ENCODE assay signal across 10 mouse cellular contexts in the genomic region with DNA sequence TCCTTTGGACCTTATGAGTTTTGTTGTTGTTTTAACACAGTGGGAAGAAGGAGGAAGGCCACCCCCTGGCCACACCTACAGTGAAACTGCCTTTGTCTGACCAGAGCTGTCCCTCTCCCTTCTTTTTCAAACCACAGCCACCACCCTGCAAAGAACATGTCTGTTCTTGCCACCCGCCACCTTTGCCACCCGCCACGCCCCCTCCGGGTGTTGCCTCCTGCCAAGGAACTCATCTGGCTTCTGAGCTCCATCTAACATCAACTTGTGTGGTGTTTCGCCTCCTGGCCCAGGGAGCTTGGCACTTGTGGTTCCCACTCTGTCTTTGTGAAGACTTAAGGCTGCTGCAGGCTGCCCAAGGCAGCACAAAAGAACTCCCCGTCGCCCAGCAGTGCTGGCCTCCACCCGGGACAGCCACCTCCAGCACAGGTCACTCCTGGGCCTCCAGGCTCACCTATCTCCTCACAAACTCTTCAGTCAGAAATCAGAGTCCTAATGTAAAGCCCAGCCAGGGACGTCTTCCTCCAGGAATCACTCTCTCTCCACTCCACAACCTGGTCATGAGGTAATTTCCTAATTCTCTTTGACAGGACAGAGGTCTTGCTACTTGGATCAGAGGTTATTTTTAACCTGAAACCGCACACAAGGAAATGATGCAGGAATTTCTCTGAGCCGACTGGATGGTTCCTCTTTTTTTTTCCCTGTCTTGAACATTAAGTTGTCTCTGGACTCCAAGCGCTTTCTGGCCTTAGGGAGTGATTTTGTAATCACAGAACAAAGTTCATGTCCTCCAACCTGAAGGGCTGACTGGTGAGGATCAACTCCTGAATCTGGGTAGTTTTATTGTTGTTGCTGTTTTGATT. TPM values are rescaled to one million over a fixed set of nuclear protein-coding genes. Genes with fewer than 3 reads are reported as not detected.
DNase-seq lines count a peak whose midpoint lies in the region; ATAC-seq lines count a peak whose summit lies in the region.
"Had no signal": no experiment of that assay in that cellular context is flagged by ENCODE, and none has a peak within 500 bp of the region (broad histone marks: within the 10 kb centered on the region; RNA-seq: fewer than 3 reads in every experiment).

No protein-coding gene starts in this region.

- WGBS in heart, embryonic 13.5 days, result 48% methylated on average over 12 of the region's 12 CpGs

- no peak overlapping the region for H3K9ac ChIP-seq in heart, embryonic 13.5 days
- H3K9ac ChIP-seq: forebrain, embryonic 13.5 days had no signal

- peaks cover 57% of the 10 kb centered on the region for H3K4me1 ChIP-seq in heart, embryonic 13.5 days

- H3K4me3 ChIP-seq in heart, embryonic 13.5 days, result no peak overlapping the region
- H3K4me3 ChIP-seq: forebrain, embryonic 13.5 days had no signal

- DNase-seq in heart, postnatal 14 days, result no peak
- peak; percentile 50 to 66 for DNase-seq in lung, adult 18-20 months
- no peak for DNase-seq in lung, postnatal 14 days
- peak; percentile 43 for DNase-seq in urinary bladder, adult 2 months (ENCODE audit: low spot score)
- DNase-seq in right cerebral cortex, adult 2 months (ENCODE audit: low spot score in 2 of 2), result no peak
- DNase-seq in cerebellum, postnatal 14 days, result no peak
- DNase-seq: left cerebral cortex, postnatal 4 days had no signal

- H3K4me2 ChIP-seq in heart, embryonic 13.5 days, result no peak overlapping the region
- H3K4me2 ChIP-seq: forebrain, embryonic 13.5 days had no signal

- no peaks in the 10 kb centered on the region for H3K27me3 ChIP-seq in heart, embryonic 13.5 days (replicated peaks)
- H3K27me3 ChIP-seq: forebrain, embryonic 13.5 days had no signal

- H3K9me3 ChIP-seq in heart, embryonic 13.5 days, result no peaks in the 10 kb centered on the region
- H3K9me3 ChIP-seq: forebrain, embryonic 13.5 days had no signal

- intact Hi-C loops in heart, postnatal 14 days (cut with DNase I), result no loop called here

- peak overlapping the region; percentile 45 for H3K27ac ChIP-seq in heart, embryonic 13.5 days (replicated peaks)
- H3K27ac ChIP-seq: forebrain, embryonic 13.5 days had no signal

- ATAC-seq in heart, embryonic 13.5 days (ENCODE audit: extremely low read depth, insufficient number of reproducible peaks, low FRiP score, low TSS enrichment), result no peak
- peak; percentile 53 to 67; a peak in 3 of 4 replicates for ATAC-seq in hematopoietic stem cell, adult 5-6 weeks (replicated peaks in 1 of 2; ENCODE audit: insufficient read depth in 1 of 2, low FRiP score in 2 of 2, low TSS enrichment in 1 of 2, low read depth in 1 of 2, poor library complexity in 2 of 2, severe bottlenecking in 2 of 2)
- ATAC-seq: forebrain, embryonic 13.5 days had no signal

- no peaks in the 10 kb centered on the region for H3K36me3 ChIP-seq in heart, embryonic 13.5 days

RNA-seq across cellular contexts. Expression of a gene that starts 18.5 kb away (rescaled TPM):
- 2.9 and 3.0 TPM in 2 replicates for polyA plus RNA-seq in heart, embryonic 13.5 days (2015; fragmentation: Nextera tagmentation; extraction: Ambion mirVana)
- 10 to 100 TPM; 23.2 to 24.2 TPM for total RNA-seq in heart, postnatal 14 days (2021)
- not detected in 2 replicates for total RNA-seq in hematopoietic stem cell, adult 5-6 weeks (2017)
- 1.0 TPM in 2 replicates for polyA plus RNA-seq in urinary bladder, adult 2 months (2012; rRNA removed)

Comparison
In these comparisons a context has a peak if more than half of its experiments do, and no peak if none do; other contexts are left out.
1. DNase-seq: peak in lung, adult 18-20 months (2 of 2) and urinary bladder, adult 2 months (single experiment); none in heart, postnatal 14 days (0 of 2), lung, postnatal 14 days (single experiment), right cerebral cortex, adult 2 months (0 of 2) and cerebellum, postnatal 14 days (0 of 2).
2. RNA of a gene that starts 18.5 kb away (total RNA-seq): 23.2 to 24.2 TPM in heart, postnatal 14 days; not detected in hematopoietic stem cell, adult 5-6 weeks; every median in the first group is over 10 times any median in the second.